8 mouse cellular contexts compared by ENCODE assay signal in the genomic region with DNA sequence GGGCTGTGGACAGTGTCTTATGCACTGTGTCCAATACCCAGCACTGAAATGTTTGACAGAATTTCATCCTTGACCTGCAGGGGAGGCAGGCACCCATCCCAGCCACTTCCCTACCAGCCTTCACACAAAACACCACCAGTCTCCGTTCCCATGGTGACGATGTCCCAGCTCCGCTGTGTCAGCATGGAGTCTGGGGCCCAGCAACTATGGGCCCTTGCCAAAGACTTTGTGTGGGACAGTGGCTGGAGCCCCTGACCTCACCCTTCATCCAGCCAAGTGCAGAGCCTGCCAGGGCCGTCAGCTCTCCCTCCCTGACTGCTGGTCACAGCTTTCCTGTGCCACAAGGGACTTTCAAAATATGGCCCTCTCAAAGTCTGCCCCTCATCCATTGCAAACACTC. TPM values are rescaled to one million over a fixed set of nuclear protein-coding genes. Genes with fewer than 3 reads are reported as not detected.
A peak's percentile ranks its signal among the peaks of the same experiment; 100 is the strongest.
DNase-seq lines count a peak whose midpoint lies in the region; ATAC-seq and TF ChIP-seq lines count a peak whose summit lies in the region.
"Had no signal": no experiment of that assay in that cellular context is flagged by ENCODE, and none has a peak within 500 bp of the region (broad histone marks: within the 10 kb centered on the region; RNA-seq: fewer than 3 reads in every experiment).

No protein-coding gene starts in this region.

- no peak overlapping the region for H3K4me3 ChIP-seq in layer of hippocampus, adult 2 months
- H3K4me3 ChIP-seq in bone marrow macrophage, adult 2 months (ENCODE audit: insufficient read depth, low read length) = no peak overlapping the region
- no peak overlapping the region for H3K4me3 ChIP-seq in kidney, embryonic 15.5 days (replicated peaks)
- no peak overlapping the region for H3K4me3 ChIP-seq in intestine, postnatal 0 days (ENCODE audit: low read depth, low read length)
- H3K4me3 ChIP-seq: liver, embryonic 13.5 days had no signal

- TF ChIP-seq POLR2A in bone marrow macrophage, adult 2 months (IDR thresholded peaks at IDR 0.05; ENCODE audit: borderline replicate concordance, low read depth, low read length) = no peak

- DNase-seq in layer of hippocampus, adult 2 months (ENCODE audit: low spot score in 2 of 2) = peak in 1 of 2 experiments; percentile 76
- no peak for DNase-seq in layer of hippocampus, postnatal 25 days (ENCODE audit: extremely low spot score in 1 of 2, low spot score in 1 of 2)
- peak; percentile 52 for DNase-seq in gastrocnemius, postnatal 10 days
- DNase-seq in B cell, adult 2 months = no peak
- DNase-seq: liver, embryonic 13.5 days had no signal

- H3K27me3 ChIP-seq in kidney, embryonic 15.5 days = no peaks in the 10 kb centered on the region
- no peaks in the 10 kb centered on the region for H3K27me3 ChIP-seq in intestine, postnatal 0 days (replicated peaks; ENCODE audit: control insufficient read depth, insufficient read depth, low read length)
- H3K27me3 ChIP-seq: liver, embryonic 13.5 days had no signal

- 70% methylated on average over 4 of the region's 4 CpGs for WGBS in kidney, embryonic 15.5 days
- WGBS in intestine, postnatal 0 days = 79% methylated on average over 4 of the region's 4 CpGs

- H3K4me1 ChIP-seq in bone marrow macrophage, adult 2 months (ENCODE audit: control insufficient read depth, insufficient read depth, low read length) = peaks cover 51% of the 10 kb centered on the region
- H3K4me1 ChIP-seq in kidney, embryonic 15.5 days = peaks cover 51% of the 10 kb centered on the region
- H3K4me1 ChIP-seq in intestine, postnatal 0 days (replicated peaks; ENCODE audit: control insufficient read depth, insufficient read depth, low read length) = peaks cover 12% of the 10 kb centered on the region; the same call in 1 of the 2 replicates

- no peak overlapping the region for H3K4me2 ChIP-seq in kidney, embryonic 15.5 days
- H3K4me2 ChIP-seq in intestine, postnatal 0 days (replicated peaks; ENCODE audit: low read depth) = no peak overlapping the region
- H3K4me2 ChIP-seq: liver, embryonic 13.5 days had no signal

- no peak overlapping the region for H3K9ac ChIP-seq in kidney, embryonic 15.5 days
- no peak overlapping the region for H3K9ac ChIP-seq in intestine, postnatal 0 days (ENCODE audit: low read depth, low read length)
- H3K9ac ChIP-seq: liver, embryonic 13.5 days had no signal

- peaks cover 26% of the 10 kb centered on the region for H3K36me3 ChIP-seq in kidney, embryonic 15.5 days
- H3K36me3 ChIP-seq in intestine, postnatal 0 days (ENCODE audit: control insufficient read depth, insufficient read depth) = peaks cover 37% of the 10 kb centered on the region

- no peak for ATAC-seq in kidney, embryonic 15.5 days (replicated peaks; ENCODE audit: low FRiP score)
- ATAC-seq in intestine, postnatal 0 days = no peak

- no peaks in the 10 kb centered on the region for H3K9me3 ChIP-seq in kidney, embryonic 15.5 days (replicated peaks)
- no peaks in the 10 kb centered on the region for H3K9me3 ChIP-seq in intestine, postnatal 0 days (ENCODE audit: control insufficient read depth)
- H3K9me3 ChIP-seq: liver, embryonic 13.5 days had no signal

- TF ChIP-seq CTCF in layer of hippocampus, adult 2 months (conservative IDR thresholded peaks at IDR 0.05) = peak; percentile 16
- TF ChIP-seq CTCF in bone marrow macrophage, adult 2 months (IDR thresholded peaks at IDR 0.05; ENCODE audit: low read depth, low read length) = no peak
- no peak for TF ChIP-seq CTCF in intestine, postnatal 0 days (IDR thresholded peaks at IDR 0.05; ENCODE audit: low read depth)

- peak overlapping the region; percentile 59; the same call in 1 of the 2 replicates for H3K27ac ChIP-seq in layer of hippocampus, adult 2 months
- peak overlapping the region; percentile 58 for H3K27ac ChIP-seq in bone marrow macrophage, adult 2 months (ENCODE audit: insufficient read depth, low read depth, low read length)
- peak overlapping the region; percentile 32; the same call in 1 of the 2 replicates for H3K27ac ChIP-seq in kidney, embryonic 15.5 days
- H3K27ac ChIP-seq in intestine, postnatal 0 days (ENCODE audit: low read depth, low read length) = no peak overlapping the region
- H3K27ac ChIP-seq: liver, embryonic 13.5 days had no signal

RNA-seq across cellular contexts. Expression of gene Cotl1, which starts 16.2 kb away (rescaled TPM):
- 100 to 1,000 TPM; 138 to 139 TPM for total RNA-seq in layer of hippocampus, adult 2 months (2021)
- total RNA-seq in layer of hippocampus, postnatal 25 days (2021) = 100 to 1,000 TPM; 121 to 140 TPM
- 472 and 492 TPM in 2 replicates for polyA plus RNA-seq in bone marrow macrophage, adult 2 months (2012; ENCODE audit: insufficient read depth, insufficient read length, missing spikeins)
- total RNA-seq in gastrocnemius, postnatal 10 days (2021) = 10 to 100 TPM; 38.3 to 41.8 TPM
- 99.2 and 138 TPM in 2 replicates for polyA plus RNA-seq in kidney, embryonic 15.5 days (2015; fragmentation: Nextera tagmentation; extraction: Ambion mirVana)
- polyA plus RNA-seq in intestine, postnatal 0 days (2015; fragmentation: Nextera tagmentation; extraction: Ambion mirVana) = 166 and 169 TPM in 2 replicates

RNA-seq across cellular contexts. Expression of gene Klhl36, which starts 38.0 kb away (rescaled TPM):
- 1 to 10 TPM; 7.7 to 8.4 TPM for total RNA-seq in layer of hippocampus, adult 2 months (2021)
- total RNA-seq in layer of hippocampus, postnatal 25 days (2021) = 1 to 10 TPM; 8.0 to 8.5 TPM
- polyA plus RNA-seq in bone marrow macrophage, adult 2 months (2012; ENCODE audit: insufficient read depth, insufficient read length, missing spikeins) = 7.6 and 8.3 TPM in 2 replicates
- 1 to 10 TPM; 2.9 to 3.9 TPM for total RNA-seq in gastrocnemius, postnatal 10 days (2021)
- polyA plus RNA-seq in kidney, embryonic 15.5 days (2015; fragmentation: Nextera tagmentation; extraction: Ambion mirVana) = 16.7 and 18.4 TPM in 2 replicates
- 7.3 and 7.4 TPM in 2 replicates for polyA plus RNA-seq in intestine, postnatal 0 days (2015; fragmentation: Nextera tagmentation; extraction: Ambion mirVana)

RNA-seq across cellular contexts. Expression of gene Tldc1, which starts 45.9 kb away (rescaled TPM):
- total RNA-seq in layer of hippocampus, adult 2 months (2021) = 10 to 100 TPM; 15.2 to 15.5 TPM
- 10 to 100 TPM; 14.1 to 17.0 TPM for total RNA-seq in layer of hippocampus, postnatal 25 days (2021)
- 5.4 and 6.5 TPM in 2 replicates for polyA plus RNA-seq in bone marrow macrophage, adult 2 months (2012; ENCODE audit: insufficient read depth, insufficient read length, missing spikeins)
- total RNA-seq in gastrocnemius, postnatal 10 days (2021) = 1 to 10 TPM; 4.7 to 5.2 TPM
- polyA plus RNA-seq in kidney, embryonic 15.5 days (2015; fragmentation: Nextera tagmentation; extraction: Ambion mirVana) = 14.9 and 15.0 TPM in 2 replicates
- 7.7 and 8.4 TPM in 2 replicates for polyA plus RNA-seq in intestine, postnatal 0 days (2015; fragmentation: Nextera tagmentation; extraction: Ambion mirVana)
